Mouse (Mus musculus) thymus, postnatal 14 days (tissue): ENCODE measurements around the gene Acsl3.

ENCODE experiments used
- DNase-seq: peaks from one replicate; pipeline ENCODE4 v3.0.0; 2021

Acsl3 gene

DNA sequence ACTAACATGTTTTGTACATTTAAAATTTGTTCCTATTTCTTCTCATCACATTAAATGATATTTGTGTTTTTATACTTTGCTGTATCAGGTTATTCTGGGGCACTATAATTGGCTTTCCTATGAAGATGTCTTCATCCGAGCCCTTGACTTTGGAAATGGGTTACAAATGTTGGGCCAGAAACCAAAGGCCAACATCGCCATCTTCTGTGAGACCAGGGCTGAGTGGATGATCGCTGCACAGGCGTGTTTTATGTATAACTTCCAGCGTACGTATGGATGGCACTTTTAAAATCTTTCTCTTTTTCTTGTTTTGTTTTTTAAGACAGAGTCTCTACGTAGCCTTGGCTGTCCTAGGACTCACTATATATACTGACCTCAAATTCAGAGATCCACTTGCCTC lies 30.5 kb downstream of the Acsl3 start:
- DNase-seq, result peak; percentile 9

GRCm38 (mm10) chr1:78694503-78695258 lies 37.1 kb downstream of the Acsl3 start:
- DNase-seq, result no peak

GRCm38 (mm10) chr1:78696305-78696704 lies 38.7 kb downstream of the Acsl3 start:
- no peak for DNase-seq

DNA sequence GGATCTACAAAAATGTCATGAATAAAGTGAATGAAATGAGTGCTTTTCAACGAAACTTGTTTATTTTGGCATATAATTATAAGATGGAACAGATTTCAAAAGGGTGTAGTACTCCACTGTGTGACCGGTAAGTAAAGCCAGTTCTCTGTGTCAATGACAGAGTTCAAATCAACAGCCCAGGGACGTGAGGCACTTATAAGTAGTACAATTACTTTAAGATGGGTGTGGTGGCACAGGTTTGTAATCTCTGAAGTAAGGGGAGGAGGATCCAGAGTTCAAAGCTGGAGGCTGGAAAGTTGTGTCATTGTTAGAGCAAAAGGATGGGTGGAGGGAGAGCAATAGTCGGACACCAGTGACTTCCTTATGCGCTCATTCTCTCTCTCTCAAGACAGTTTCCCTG lies 39.3 kb downstream of the Acsl3 start:
- no peak for DNase-seq

DNA sequence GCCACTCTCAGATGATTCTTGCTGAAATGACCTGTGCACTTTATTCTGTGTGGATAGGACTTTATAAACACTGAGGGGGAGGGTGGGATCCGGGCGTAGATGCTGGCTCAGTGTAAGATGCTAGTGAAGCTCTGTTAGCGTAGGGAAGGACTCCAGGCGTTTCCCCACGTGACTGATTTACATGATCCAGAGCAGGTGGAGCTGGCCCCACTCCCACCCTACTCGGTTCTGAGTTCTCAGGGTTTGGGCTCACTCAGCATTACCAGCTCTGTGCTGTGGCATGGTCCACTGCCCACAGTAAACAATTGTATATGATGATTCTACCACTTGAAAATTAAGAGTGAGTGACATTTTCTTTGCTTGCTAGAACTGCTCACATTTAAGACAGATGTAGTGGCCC lies 40.5 kb downstream of the Acsl3 start:
- DNase-seq, result no peak

- DNase-seq, result no peak
Measured at GRCm38 (mm10) chr1:78701740-78702139, 44.1 kb downstream of the Acsl3 start.

DNA sequence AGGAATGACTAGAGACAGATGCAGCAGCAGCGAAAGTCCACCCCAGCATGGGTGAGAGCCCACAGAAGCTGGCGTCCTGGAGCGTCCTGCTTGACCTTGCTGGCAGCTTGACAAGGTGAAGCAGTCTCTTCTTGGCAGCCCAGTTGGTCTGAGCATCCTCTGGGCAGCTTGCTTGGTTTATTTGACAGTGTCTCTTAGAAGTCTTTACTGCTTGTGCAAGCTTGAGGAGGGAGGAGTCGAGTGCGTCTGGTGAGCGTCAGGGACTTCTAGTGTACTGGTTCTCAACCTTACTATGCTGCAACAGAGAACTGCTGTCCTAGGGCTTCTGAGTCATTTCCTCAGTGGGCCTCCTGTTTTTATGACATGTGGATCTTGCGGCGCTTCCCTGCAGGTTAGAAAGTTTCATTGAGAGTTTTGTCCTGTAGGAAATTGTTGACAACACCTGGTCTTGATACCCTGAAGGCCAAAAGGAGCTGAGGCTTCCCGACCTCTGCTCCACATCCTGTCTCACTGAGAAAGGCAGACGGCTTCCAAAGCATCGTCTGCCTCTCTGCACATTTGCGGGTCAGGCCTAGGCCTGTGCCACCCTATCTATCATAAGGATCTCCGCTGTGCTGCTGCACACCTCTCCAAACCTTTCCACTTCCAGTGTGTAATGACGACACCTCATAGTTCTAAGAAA lies 44.8 kb downstream of the Acsl3 start:
- no peak for DNase-seq

DNA sequence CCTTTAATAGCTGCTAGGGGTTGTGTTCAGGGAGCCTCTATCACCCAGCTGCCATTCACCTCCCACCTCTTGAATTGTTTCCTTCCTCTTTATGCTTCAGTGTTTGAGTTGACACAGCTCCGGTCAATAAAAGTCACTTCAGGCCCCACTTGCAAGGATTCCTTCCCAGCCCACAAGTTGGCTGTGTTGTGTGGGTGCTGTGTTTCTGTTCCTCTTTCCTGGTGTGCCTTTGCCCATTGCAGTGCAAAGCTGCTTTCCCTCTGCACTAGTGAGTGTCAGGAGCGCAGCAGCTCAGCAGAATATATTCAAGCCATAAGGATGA lies 45.3 kb downstream of the Acsl3 start:
- no peak for DNase-seq

- DNase-seq, result no peak
Measured at GRCm38 (mm10) chr1:78706338-78706737, 48.7 kb downstream of the Acsl3 start.

- peak; percentile 21 for DNase-seq
Measured at GRCm38 (mm10) chr1:78707280-78707679, 49.7 kb downstream of the Acsl3 start.

GRCm38 (mm10) chr1:78710026-78710425 lies 52.4 kb downstream of the Acsl3 start:
- no peak for DNase-seq

DNA sequence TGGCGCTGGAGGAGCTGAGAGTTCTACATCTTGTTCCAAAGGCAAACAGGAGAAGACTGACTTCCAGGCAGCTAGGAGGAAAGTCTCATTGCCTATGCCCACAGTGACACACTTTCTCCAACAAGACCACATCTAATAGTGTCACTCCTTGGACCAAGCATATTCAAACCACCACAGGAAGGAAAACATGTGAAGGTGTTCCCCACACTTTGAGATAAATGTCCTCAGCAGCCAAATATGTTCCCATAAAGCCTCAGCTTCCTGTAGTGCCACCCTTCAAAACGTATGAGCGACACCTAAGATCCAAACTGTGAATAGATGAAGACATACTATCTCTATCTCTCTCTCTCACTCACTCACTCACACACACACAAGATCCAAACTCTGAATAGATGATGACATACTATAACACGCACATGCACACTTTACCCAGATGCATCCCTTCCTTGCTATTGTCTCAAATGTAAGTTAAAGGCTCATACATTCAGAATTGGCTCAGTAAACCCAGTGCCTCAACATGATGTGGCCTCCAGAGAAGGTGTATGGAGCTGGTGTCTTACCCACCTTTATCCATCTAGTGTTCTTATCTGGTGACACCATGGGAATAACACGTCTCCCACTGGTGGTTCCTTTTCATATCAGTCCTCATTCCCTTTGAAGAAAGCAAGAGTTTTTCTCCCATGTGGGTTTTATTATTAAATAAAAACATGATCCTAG lies 53.1 kb downstream of the Acsl3 start:
- DNase-seq, result no peak

- DNase-seq, result peak; percentile 81
Measured at GRCm38 (mm10) chr1:78724458-78725190, 67.0 kb downstream of the Acsl3 start.

- DNase-seq, result no peak
Measured at GRCm38 (mm10) chr1:78725191-78725490, 67.5 kb downstream of the Acsl3 start.

- DNase-seq, result no peak
Measured at GRCm38 (mm10) chr1:78725617-78726223, 68.1 kb downstream of the Acsl3 start.

DNA sequence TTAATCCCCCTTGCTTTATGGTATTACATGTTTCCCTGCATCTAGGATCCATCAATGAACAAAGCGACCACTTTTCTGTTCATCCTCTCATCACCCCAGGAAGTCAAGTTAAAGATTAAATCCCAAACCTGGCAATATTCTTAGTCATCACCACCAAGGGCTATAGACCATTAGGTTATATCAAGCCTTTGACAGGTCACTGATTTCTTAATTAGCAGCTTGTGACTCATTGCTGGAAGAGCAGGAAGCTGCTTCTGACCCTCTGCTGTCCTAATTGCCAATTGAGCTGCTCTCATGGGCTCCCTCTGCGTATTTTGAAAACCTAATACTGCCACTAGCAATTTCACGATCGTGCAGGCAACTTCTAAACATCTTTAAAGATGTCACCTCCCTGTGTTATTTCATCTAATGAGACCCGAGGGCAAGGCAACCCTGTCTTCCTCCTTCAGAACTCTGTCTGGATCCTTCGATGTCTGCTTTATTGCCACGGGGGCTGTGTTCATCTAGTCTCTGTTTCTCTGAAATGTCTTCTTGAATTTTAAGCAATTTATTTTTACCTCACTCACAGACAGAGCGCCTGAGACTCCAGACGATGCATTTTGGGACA lies 72.6 kb downstream of the Acsl3 start:
- no peak for DNase-seq

DNA sequence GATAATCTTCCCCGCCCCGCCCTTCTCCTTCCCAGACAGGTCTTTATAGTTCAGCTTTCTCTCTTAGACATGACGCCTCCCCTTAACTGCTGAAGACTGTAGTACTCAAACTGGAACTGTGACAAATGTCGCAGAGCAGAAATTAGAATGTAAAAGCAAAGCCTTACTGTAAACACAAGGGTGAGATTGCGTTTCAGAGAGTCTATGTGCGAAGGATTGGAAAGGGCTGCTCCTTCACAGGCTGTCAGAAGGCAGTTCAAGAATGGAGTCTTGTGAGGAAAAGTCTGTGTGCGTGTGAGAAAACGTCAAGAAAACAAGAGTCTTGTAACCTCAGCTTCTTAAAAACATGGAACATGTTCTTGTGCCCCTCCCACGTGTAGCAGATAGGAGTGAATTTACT lies 74.7 kb downstream of the Acsl3 start:
- DNase-seq, result no peak

DNA sequence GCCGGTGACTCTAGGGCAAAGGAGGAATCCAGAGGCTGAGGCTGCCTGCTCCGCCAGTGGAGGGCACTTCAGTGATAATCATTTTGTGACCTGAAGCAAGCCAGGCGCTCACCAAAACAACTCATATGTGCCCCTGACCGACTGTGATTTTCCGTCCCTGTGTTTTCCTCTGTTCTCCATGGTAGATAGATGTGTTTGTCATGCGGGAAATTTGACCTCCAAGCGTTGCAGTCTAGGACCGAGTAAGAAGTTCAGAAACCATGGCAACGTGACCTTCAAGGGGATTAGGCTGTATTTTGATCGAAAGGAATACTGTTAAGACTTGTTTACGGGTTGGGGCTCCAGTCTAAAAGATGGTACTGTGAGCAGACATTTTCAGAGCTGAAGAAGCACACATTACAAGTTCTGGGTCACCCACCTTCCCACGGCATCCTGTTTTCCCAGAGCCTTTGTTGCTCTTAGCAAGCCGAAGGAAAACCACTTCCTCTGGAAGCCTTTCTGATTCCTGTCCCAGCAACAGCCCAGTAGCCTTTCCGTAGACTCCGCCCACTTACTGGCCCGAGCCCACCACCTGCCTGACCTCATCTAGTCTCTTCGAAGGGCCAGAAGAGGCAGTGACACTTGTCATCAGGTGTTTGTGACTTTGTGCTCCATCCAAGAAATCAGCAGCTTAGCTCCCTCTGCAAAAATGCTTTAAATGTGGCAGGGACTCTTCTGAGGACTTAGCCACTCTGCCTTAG lies 76.8 kb downstream of the Acsl3 start:
- DNase-seq, result no peak

- no peak for DNase-seq
Measured at GRCm38 (mm10) chr1:78737646-78738045, 80.0 kb downstream of the Acsl3 start.

DNA sequence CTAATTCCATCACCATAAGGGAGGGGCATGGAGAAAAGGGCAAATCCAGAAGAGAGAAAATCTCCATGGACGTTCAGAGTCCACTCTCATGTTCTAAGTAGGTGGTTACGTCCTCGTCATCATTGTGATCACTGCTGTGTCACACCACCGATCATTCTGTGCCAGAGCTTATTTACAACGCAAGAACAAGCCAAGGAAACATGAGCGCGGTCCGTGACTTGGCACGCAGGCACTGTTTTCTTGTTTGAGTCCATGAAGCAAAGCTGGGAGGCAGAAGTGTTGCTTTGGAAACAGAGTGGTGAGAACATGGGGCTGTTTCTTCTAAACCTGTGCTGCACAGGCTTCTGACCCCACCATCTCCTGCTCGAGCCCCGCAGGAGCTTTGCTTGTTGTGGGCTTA lies 83.1 kb downstream of the Acsl3 start:
- no peak for DNase-seq

GRCm38 (mm10) chr1:78742198-78742597 lies 84.6 kb downstream of the Acsl3 start:
- no peak for DNase-seq

GRCm38 (mm10) chr1:78743318-78743717 lies 85.7 kb downstream of the Acsl3 start:
- DNase-seq, result no peak
